Mouse (Mus musculus) megakaryocyte, embryonic 14.5 days (primary cell): ENCODE results near the gene Tesk1. TPM values are rescaled to one million over a fixed set of nuclear protein-coding genes. Genes with fewer than 3 reads are reported as not detected.
A peak's percentile ranks its signal among the peaks of the same experiment; 100 is the strongest.

Source experiments
- H3K27me3 ChIP-seq: replicated peaks from 2 replicates; pipeline ENCODE3; 2012; ENCODE audit warnings: inconsistent platforms
- H3K36me3 ChIP-seq: replicated peaks from 2 replicates; pipeline ENCODE3; 2012; ENCODE audit warnings: low read length, inconsistent platforms, mixed read lengths
- H3K4me1 ChIP-seq: 2 replicates; pipeline ENCODE4 v1.6.1; 2012; ENCODE audit warnings: inconsistent platforms
- H3K4me3 ChIP-seq: replicated peaks from 2 replicates; pipeline ENCODE3; 2012; ENCODE audit warnings: moderate library complexity, mild to moderate bottlenecking, inconsistent platforms
- H3K9me3 ChIP-seq: 2 replicates; pipeline ENCODE4 v1.6.1; 2012; ENCODE audit warnings: inconsistent platforms
- FLI1 ChIP-seq: IDR thresholded peaks from 2 replicates; pipeline ENCODE4 v1.6.1; 2012; ENCODE audit warnings: low read length, inconsistent platforms, mixed read lengths
- GATA1 ChIP-seq: IDR thresholded peaks from 3 replicates; pipeline ENCODE4 v1.6.1; 2012; ENCODE audit warnings: mixed read lengths, low read length, inconsistent platforms, borderline replicate concordance
- polyA plus RNA-seq: library from polyadenylated mRNA; stranded (reverse); fragments of >175 nt; gene quantifications from 2 replicates; pipeline ENCODE4 v1.2.3, GENCODE M21; 2012; ENCODE audit warnings: low replicate concordance; ENCODE audit not compliant: insufficient read depth

Tesk1 gene
- polyA plus RNA-seq: 28.2 and 39.0 TPM in 2 replicates

DNA sequence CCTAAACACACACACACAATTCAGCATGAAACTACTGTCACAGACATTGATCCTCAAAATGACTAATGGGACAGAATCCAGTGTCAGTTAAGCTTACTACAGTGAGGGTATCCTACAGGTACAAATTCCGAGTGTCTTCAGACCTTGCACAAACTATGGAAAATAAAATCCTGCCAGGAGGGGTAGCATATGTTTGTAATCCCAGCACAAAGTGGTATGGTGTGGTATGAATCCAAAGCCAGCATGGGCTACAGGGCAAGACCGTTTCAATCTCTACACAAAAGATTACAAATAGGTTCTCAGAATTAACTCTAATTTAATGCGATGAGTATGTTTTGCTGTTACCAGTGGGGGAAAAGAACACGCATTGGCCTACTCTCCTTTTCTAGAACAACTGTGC is at the start of gene Tesk1:
Gene Tesk1, plus strand, starts transcription at position 301 of the 400 bp plus-strand sequence.
- peaks cover 17% of the 10 kb centered on the region for H3K36me3 ChIP-seq
- H3K9me3 ChIP-seq: peaks cover 4% of the 10 kb centered on the region; the same call in 1 of the 2 replicates
- peaks cover 19% of the 10 kb centered on the region for H3K4me1 ChIP-seq
- TF ChIP-seq GATA1 (no peak), FLI1 (no peak)
- H3K27me3 ChIP-seq: peaks cover 35% of the 10 kb centered on the region
- peak within 1 kb of the TSS; percentile 94 for H3K4me3 ChIP-seq

DNA sequence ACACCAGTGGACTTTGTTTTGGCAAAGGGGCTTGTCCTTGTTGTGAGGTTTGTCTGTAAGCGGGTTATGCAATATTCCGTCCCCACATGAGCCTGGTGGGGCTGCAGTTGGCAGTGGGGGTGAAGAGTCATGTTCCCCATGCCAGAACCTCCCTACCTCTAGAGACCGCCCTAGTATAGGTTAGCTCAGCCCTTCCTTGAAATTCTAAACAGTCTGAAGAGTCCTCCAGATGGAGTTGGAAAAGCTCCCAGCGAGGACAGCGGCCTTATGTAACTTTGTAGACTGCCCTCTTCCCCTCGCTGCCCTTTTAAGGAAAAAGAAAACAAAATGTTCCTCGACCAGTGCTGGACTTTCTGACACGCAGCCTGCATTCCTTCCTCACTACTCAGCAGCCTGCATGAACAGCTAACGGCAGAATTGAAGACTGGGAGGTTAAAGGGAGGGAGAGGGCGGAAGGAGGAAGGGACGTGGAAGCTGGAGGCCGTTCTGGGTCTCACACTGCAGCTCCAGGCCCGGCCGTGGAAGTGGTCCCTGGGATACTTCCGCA is 47.3 kb upstream of the Tesk1 start:
- H3K36me3 ChIP-seq: peaks cover 35% of the 10 kb centered on the region
- no peak for TF ChIP-seq GATA1
- TF ChIP-seq FLI1: no peak
- peaks cover 17% of the 10 kb centered on the region for H3K27me3 ChIP-seq
- H3K4me1 ChIP-seq: peaks cover 12% of the 10 kb centered on the region; the same call in 1 of the 2 replicates
- no peak overlapping the region for H3K4me3 ChIP-seq
- H3K9me3 ChIP-seq: no peaks in the 10 kb centered on the region

DNA sequence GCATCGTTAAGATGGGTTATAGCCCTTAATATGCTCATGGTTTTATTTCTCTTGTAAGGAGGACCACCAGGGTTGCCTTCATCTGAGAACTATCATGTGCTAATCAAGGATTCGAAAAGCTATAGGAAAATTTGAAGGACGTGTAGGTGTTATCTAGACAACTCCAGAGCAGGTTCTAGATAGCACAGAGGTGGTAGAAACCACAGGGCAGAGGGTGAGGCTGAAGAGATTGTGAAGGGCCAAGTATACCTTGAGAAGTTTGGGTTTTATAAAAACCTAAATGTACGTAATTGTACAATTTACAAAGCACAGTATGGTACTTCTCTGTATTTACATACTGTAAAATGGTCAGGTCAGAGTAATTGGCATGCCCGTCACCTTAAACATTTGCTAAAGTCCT is 46.6 kb upstream of the Tesk1 start:
- Histone ChIP-seq H3K27me3 (peaks cover 22% of the 10 kb centered on the region), H3K9me3 (no peaks in the 10 kb centered on the region)
- no peak for TF ChIP-seq GATA1
- no peak for TF ChIP-seq FLI1

DNA sequence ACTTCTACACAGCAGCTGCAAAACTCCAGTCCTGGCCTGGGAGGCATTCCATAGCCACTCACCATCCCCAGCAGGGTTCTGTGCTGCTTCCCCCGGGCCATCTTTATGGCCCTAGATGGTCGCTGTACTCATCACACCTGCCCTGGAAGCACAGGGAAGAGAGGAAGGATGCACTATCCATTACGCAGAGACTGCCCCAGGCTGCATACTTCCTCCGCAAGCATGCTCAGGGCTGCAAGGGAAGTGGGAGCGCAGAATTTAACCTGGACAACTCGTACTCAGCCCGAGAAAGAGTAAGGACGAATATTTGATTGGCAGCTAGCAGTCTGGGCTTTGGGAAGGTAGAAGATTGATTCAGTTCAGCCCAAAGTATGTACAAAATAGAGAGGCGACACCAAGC is 45.9 kb upstream of the Tesk1 start:
- Histone ChIP-seq H3K36me3 (peaks cover 39% of the 10 kb centered on the region), H3K4me1 (peaks cover 3% of the 10 kb centered on the region; the same call in 1 of the 2 replicates), H3K4me3 (no peak overlapping the region), H3K27me3 (peaks cover 25% of the 10 kb centered on the region), H3K9me3 (no peaks in the 10 kb centered on the region)
- TF ChIP-seq GATA1 (no peak), FLI1 (no peak)

More for the DNA sequence above, 46.6 kb upstream of the Tesk1 start:
- H3K36me3 ChIP-seq: peaks cover 35% of the 10 kb centered on the region
- H3K4me1 ChIP-seq: peaks cover 5% of the 10 kb centered on the region; the same call in 1 of the 2 replicates
- no peak overlapping the region for H3K4me3 ChIP-seq

DNA sequence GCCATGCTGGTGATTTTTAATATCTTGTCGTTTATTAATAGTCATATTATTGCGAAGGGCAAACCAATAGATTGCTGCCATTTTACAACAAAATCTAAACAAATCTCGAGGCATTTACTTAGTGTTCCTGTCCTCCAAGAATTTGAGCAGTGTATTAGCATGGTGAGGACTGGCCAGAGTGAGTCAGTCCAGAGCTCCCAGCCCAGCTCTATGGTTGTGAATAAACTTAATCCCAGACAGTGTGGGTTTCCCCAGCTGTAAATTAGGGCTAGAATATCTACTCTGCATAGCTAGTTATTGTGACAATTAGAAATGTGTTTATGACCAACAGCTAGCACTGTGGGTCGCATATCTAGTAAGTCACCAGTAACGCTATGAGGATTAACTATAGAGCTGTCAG is 45.4 kb upstream of the Tesk1 start:
- Histone ChIP-seq H3K4me3 (no peak overlapping the region), H3K9me3 (no peaks in the 10 kb centered on the region), H3K36me3 (peaks cover 43% of the 10 kb centered on the region), H3K27me3 (peaks cover 30% of the 10 kb centered on the region), H3K4me1 (peaks cover 3% of the 10 kb centered on the region; the same call in 1 of the 2 replicates)
- TF ChIP-seq GATA1 (no peak), FLI1 (no peak)

DNA sequence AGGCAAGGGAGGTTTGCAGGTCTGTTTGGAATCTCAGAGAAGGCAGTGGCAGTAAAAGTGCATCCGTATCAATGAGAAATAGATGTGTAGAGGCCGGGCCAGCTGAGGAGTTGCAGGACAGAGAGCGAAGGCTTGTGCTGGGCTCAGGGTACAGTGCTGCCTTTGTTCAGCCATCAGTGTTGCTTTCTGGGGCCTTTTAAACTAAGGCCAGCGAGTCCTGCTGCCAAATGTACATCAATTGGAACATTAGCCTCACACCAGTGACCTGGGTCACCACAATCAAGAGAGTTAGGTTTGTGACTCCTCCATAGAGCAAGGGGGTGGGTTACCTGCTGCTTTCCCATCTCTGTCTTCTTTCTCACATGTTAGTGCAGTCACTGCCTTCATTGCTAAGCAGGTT is 43.7 kb upstream of the Tesk1 start:
- no peak for TF ChIP-seq GATA1
- no peak for TF ChIP-seq FLI1
- Histone ChIP-seq H3K4me1 (peaks cover 3% of the 10 kb centered on the region; the same call in 1 of the 2 replicates), H3K36me3 (peaks cover 45% of the 10 kb centered on the region), H3K9me3 (no peaks in the 10 kb centered on the region), H3K4me3 (no peak overlapping the region), H3K27me3 (peaks cover 39% of the 10 kb centered on the region)

DNA sequence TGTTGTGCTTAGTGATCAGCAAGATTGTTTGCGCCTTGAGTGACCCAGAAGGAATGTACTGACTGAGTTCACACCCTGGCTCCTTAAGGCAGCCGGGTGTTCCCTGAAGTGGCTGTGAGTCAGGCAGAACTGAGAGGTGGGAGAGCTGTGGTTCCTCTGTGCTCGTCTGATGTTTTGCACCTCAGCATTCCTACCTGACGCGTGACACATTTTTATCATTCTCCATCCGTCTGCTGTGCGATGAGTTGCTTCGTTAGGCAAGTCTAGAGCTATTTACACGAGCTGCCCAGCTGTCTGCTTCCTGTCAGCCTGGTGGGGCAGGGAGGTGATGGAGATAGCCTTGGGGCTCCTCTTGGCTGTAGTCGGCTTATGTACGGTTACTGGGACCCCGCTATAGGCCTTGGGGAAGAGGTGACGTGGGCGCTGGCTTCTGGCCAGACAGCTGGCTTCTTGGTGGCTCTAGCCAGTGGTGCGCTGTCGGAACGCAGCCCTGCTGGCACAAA is 42.9 kb upstream of the Tesk1 start:
- TF ChIP-seq FLI1 (no peak), GATA1 (no peak)

DNA sequence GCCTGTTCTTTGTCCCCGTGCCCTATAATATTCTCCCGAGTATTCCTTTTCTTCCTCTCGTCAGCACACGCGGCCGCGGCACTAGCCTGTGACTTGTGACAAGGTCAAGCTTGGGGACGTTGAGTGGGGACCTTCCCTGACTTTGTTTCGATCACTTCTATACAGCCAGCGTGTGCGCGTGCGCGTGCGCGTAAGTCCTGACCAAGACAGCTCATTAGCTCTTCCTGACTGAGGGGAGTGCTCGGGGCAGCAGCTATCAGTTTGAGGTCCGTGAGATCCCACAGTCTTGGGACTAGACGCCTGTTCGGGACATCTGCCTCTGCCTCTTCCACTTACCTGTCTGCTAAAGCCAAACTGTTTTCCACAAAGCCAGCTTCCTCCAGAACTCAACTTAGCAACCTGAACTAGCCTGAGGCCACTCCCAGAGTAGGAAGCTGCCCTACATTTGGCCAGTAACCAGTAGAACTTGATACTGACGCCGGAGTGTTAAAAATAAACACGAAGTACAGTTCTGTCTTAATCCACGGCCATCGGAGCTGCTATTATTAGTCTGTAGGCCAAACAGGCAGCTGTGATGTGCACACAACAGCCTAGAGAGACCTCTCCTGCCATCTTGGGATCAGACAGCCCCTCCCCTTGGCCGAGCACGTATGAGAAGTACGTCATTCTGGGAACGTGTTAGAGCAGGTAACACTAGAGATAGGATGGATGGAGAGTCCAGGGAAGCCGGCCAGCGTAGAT is 42.2 kb upstream of the Tesk1 start:
- Histone ChIP-seq H3K4me1 (peaks cover 4% of the 10 kb centered on the region; the same call in 1 of the 2 replicates), H3K27me3 (peaks cover 43% of the 10 kb centered on the region), H3K4me3 (no peak overlapping the region), H3K9me3 (no peaks in the 10 kb centered on the region), H3K36me3 (peaks cover 48% of the 10 kb centered on the region)
- no peak for TF ChIP-seq GATA1
- no peak for TF ChIP-seq FLI1

More for the DNA sequence above, 42.9 kb upstream of the Tesk1 start:
- H3K4me3 ChIP-seq: no peak overlapping the region
- H3K4me1 ChIP-seq: peaks cover 3% of the 10 kb centered on the region; the same call in 1 of the 2 replicates
- no peaks in the 10 kb centered on the region for H3K9me3 ChIP-seq
- H3K36me3 ChIP-seq: peaks cover 45% of the 10 kb centered on the region
- H3K27me3 ChIP-seq: peaks cover 44% of the 10 kb centered on the region

DNA sequence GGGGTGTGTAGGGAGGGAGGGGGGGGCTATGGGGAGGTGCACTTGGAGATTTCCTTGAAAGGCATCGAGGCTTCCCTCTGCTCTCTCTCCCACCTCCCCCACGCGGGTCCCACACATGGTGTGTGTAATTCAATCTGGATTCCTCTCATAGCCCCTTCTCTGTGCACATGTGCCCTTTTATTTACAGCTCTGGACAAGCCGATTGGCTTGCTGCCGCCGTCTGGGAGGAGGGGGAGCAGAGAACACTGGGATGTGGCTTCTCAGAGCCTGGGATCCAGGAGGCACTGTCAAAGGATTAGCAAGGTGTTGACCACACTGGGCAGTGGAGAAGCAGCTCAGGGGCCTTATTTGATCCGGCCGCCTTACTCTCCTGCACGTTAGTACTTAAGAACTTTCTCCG is 40.8 kb upstream of the Tesk1 start:
- peaks cover 11% of the 10 kb centered on the region; the same call in 1 of the 2 replicates for H3K4me1 ChIP-seq
- no peaks in the 10 kb centered on the region for H3K9me3 ChIP-seq
- peaks cover 58% of the 10 kb centered on the region for H3K36me3 ChIP-seq
- no peak overlapping the region for H3K4me3 ChIP-seq
- peaks cover 52% of the 10 kb centered on the region for H3K27me3 ChIP-seq
- TF ChIP-seq FLI1 (no peak), GATA1 (no peak)

DNA sequence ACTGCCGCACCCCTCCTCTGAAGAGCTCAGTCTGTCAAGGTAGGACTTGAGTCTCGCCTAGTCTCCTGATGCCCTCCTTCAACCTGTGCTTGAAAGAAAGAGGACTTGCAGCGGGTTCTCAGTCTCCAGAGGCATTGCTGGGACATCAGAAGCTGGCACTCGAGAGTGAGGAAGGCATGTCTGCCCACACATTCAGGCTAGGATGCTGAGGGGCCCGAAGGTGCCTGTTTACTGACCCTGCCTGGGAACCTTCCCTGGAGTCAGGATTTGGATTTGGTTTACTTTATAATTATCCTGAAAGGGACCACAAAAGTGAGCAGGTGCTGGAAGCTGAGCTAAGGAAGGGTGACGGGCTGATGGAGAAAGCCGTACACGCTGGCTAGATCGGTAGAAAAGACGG is 40.3 kb upstream of the Tesk1 start:
- no peak overlapping the region for H3K4me3 ChIP-seq
- H3K4me1 ChIP-seq: peaks cover 16% of the 10 kb centered on the region
- peaks cover 59% of the 10 kb centered on the region for H3K36me3 ChIP-seq
- H3K27me3 ChIP-seq: peaks cover 57% of the 10 kb centered on the region
- TF ChIP-seq FLI1 (no peak), GATA1 (no peak)
- H3K9me3 ChIP-seq: no peaks in the 10 kb centered on the region
